Mouse (Mus musculus): ENCODE results near the gene Ccdc17. TPM values are rescaled to one million over a fixed set of nuclear protein-coding genes. Genes with fewer than 3 reads are reported as not detected.

Gene Ccdc17
- polyA plus RNA-seq (2016; fragmentation: Nextera tagmentation; extraction: Ambion mirVana) = 2.4 and 3.5 TPM in 2 replicates

DNA sequence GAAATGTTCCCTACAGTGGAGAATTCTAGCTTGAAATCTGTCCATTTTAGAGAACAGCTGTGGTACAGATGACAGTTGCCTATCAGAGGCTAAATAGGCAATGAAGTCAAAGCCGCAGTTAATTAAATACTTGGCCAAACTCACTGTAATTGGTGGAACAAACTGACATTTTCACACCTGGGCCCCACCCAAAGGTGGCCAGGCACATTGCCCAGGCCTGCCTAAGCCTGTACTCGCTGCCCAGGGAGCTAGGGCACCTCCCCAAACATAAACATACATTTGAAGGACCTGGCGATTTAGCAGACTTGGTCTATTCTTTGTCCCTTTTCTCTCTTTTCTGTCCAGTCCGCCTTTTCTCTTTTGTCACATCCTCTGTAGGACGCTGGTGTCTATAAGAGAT lies at the start of gene Ccdc17:
Ccdc17 (plus strand) TSS at position 276 of the 400 bp plus-strand sequence.
- no peaks in the 10 kb centered on the region for H3K27me3 ChIP-seq (ENCODE audit: poor library complexity, severe bottlenecking)
- DNase-seq (ENCODE audit: extremely low spot score, low spot score) = no peak
- whole genome bisulfite sequencing = 26% methylated on average over 5 of the region's 5 CpGs
- peaks cover 64% of the 10 kb centered on the region for H3K36me3 ChIP-seq (replicated peaks)
- peak within 1 kb of the TSS; percentile 78 for H3K27ac ChIP-seq
- H3K4me1 ChIP-seq = peaks cover 33% of the 10 kb centered on the region
- peak within 1 kb of the TSS; percentile 73 for H3K4me3 ChIP-seq
- H3K9me3 ChIP-seq = no peaks in the 10 kb centered on the region

GRCm38 (mm10) chr4:116550432-116550831 lies 46.0 kb upstream of the Ccdc17 start:
- H3K9me3 ChIP-seq = no peaks in the 10 kb centered on the region
- DNase-seq (ENCODE audit: extremely low spot score, low spot score) = no peak
- no peak overlapping the region for H3K27ac ChIP-seq
- H3K36me3 ChIP-seq (replicated peaks) = peaks cover 30% of the 10 kb centered on the region
- 0 out of 2 replicates have a peak, but pooled peaks cover 5% of the 10 kb centered on the region for H3K4me1 ChIP-seq
- no peaks in the 10 kb centered on the region for H3K27me3 ChIP-seq (ENCODE audit: poor library complexity, severe bottlenecking)
- no peak overlapping the region for H3K4me3 ChIP-seq
- 88% methylated on average over 1 of the region's 1 CpGs for WGBS

- 84% methylated on average over 3 of the region's 3 CpGs for WGBS
- no peaks in the 10 kb centered on the region for H3K27me3 ChIP-seq (ENCODE audit: poor library complexity, severe bottlenecking)
- H3K4me3 ChIP-seq = no peak overlapping the region
Measured at GRCm38 (mm10) chr4:116553035-116553434, 43.4 kb upstream of the Ccdc17 start.

DNA sequence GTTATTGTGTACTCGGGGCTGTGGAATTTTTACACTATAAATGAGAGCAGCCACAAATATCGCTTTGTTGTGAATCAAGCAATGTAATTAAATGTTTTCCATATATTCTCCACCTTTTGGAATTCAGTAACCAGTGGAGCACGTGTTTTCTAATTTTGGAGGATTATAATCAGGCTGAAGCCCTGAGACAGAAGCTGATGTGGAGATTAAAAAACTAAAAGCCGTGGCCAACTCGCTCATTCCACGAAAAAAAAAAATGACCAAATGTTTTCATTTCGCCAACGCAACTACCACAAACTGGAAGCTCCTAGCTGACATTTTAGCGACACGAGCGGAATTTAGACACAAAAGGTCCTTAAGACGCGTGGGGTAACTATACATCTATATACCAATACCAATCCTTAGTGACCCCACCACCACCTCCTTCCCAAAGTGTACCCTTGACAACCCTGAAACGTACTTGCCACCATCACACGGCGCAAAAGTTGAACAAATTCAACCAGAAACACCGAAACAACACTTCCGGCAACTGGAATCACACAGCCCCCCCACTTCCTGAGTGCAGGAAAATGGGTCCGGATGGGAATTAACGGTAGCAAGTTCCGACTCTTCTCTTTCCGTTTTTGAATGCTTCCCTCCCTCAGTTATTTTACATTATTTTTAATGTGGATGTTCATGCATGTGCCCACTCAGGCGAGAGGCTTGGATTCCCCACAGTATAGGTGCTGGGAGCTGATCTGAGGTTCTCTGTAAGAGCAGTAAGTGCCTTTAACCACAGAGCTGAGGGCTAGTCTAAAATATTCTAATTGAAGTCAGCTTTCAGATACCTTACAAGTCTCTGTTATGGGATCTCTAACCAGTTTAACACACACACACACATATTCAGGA lies 40.8 kb upstream of the Ccdc17 start, which contains the start of gene Tmem69:
Tmem69 (minus strand) TSS at position 524 of the 888 bp plus-strand sequence.
- no peaks in the 10 kb centered on the region for H3K9me3 ChIP-seq
- DNase-seq (ENCODE audit: extremely low spot score, low spot score) = peak; percentile 75
- peak within 1 kb of the TSS; percentile 94 for H3K27ac ChIP-seq
- H3K27me3 ChIP-seq (ENCODE audit: poor library complexity, severe bottlenecking) = no peaks in the 10 kb centered on the region
- peaks cover 35% of the 10 kb centered on the region for H3K36me3 ChIP-seq (replicated peaks)
- peaks cover 25% of the 10 kb centered on the region for H3K4me1 ChIP-seq
- peak within 1 kb of the TSS; percentile 92 for H3K4me3 ChIP-seq
- 4% methylated on average over 23 of the region's 23 CpGs for WGBS

More at GRCm38 (mm10) chr4:116553035-116553434, 43.4 kb upstream of the Ccdc17 start:
- Histone ChIP-seq H3K27ac (no peak overlapping the region), H3K4me1 (peaks cover 13% of the 10 kb centered on the region), H3K9me3 (no peaks in the 10 kb centered on the region), H3K36me3 (replicated peaks) (peaks cover 30% of the 10 kb centered on the region)
- no peak for DNase-seq (ENCODE audit: extremely low spot score, low spot score)

DNA sequence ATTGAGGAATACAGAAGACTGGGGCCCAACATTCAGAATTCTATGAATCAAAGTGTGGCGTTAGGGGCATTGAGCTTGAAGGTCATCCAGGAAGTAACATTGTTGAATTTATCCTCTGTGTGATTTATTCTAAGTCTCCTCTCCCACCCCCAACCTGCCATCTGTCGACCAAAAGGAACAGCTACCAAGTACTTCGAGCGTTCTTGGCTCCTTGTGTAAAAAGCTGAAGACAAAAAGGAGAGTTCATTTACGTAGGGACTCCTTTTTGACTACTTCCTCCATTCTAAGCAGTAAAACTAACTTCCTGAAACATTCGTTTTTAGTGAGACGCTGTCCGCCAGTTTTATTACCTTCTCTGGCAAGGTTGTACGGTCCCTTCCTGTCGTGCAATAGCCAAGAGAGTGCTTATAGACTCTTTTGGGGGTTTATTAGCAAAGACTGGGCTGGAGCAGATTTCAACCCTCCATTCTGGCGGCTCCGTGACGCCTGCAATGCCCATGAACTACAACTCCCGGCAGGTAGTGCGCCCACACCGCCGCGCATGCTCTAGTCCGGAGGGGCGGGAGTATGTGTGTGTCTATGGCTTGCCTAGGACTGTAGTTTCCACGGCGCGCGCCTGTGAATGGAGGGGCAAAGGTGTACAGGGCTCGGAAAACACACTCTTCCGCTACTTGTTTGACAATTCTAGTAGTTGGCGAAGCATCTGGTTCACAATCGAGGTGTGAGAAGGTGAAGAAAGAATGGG lies 39.7 kb upstream of the Ccdc17 start:
- Histone ChIP-seq H3K27ac (peak overlapping the region; percentile 94), H3K4me1 (peaks cover 25% of the 10 kb centered on the region), H3K36me3 (replicated peaks) (peaks cover 35% of the 10 kb centered on the region), H3K27me3 (ENCODE audit: poor library complexity, severe bottlenecking) (no peaks in the 10 kb centered on the region), H3K9me3 (no peaks in the 10 kb centered on the region), H3K4me3 (peak overlapping the region; percentile 92)
- DNase-seq (ENCODE audit: extremely low spot score, low spot score) = peak; percentile 93
- under 1% methylated on average over 28 of the region's 28 CpGs for WGBS

GRCm38 (mm10) chr4:116557306-116558121 lies 38.9 kb upstream of the Ccdc17 start, which contains the start of gene Gpbp1l1:
TSS of gene Gpbp1l1 (plus strand) at chr4:116557658.
- peak; percentile 98 for DNase-seq (ENCODE audit: extremely low spot score, low spot score)
- peaks cover 39% of the 10 kb centered on the region for H3K36me3 ChIP-seq (replicated peaks)
- peak within 1 kb of the TSS; percentile 92 for H3K4me3 ChIP-seq
- H3K4me1 ChIP-seq = peaks cover 25% of the 10 kb centered on the region
- H3K27ac ChIP-seq = peak within 1 kb of the TSS; percentile 94
- no peaks in the 10 kb centered on the region for H3K27me3 ChIP-seq (ENCODE audit: poor library complexity, severe bottlenecking)
- no peaks in the 10 kb centered on the region for H3K9me3 ChIP-seq
- under 1% methylated on average over 78 of the region's 78 CpGs for WGBS

GRCm38 (mm10) chr4:116558151-116558882 lies 38.1 kb upstream of the Ccdc17 start:
- H3K4me1 ChIP-seq = peaks cover 25% of the 10 kb centered on the region
- H3K4me3 ChIP-seq = peak overlapping the region; percentile 92
- no peaks in the 10 kb centered on the region for H3K27me3 ChIP-seq (ENCODE audit: poor library complexity, severe bottlenecking)
- peak overlapping the region; percentile 94 for H3K27ac ChIP-seq
- no peak for DNase-seq (ENCODE audit: extremely low spot score, low spot score)
- peaks cover 36% of the 10 kb centered on the region for H3K36me3 ChIP-seq (replicated peaks)
- WGBS = 6% methylated on average over 15 of the region's 15 CpGs
- no peaks in the 10 kb centered on the region for H3K9me3 ChIP-seq

- Histone ChIP-seq H3K27me3 (ENCODE audit: poor library complexity, severe bottlenecking) (no peaks in the 10 kb centered on the region), H3K9me3 (no peaks in the 10 kb centered on the region), H3K27ac (no peak overlapping the region), H3K4me3 (no peak overlapping the region), H3K4me1 (peaks cover 33% of the 10 kb centered on the region), H3K36me3 (replicated peaks) (peaks cover 64% of the 10 kb centered on the region)
- DNase-seq (ENCODE audit: extremely low spot score, low spot score) = no peak
- 84% methylated on average over 8 of the region's 8 CpGs for WGBS
Measured at GRCm38 (mm10) chr4:116595793-116596192, 661 bp upstream of the Ccdc17 start.

- under 1% methylated on average over 50 of the region's 50 CpGs for WGBS
- H3K27ac ChIP-seq = peak overlapping the region; percentile 78
- H3K9me3 ChIP-seq = no peaks in the 10 kb centered on the region
- H3K4me3 ChIP-seq = peak overlapping the region; percentile 73
- H3K27me3 ChIP-seq (ENCODE audit: poor library complexity, severe bottlenecking) = no peaks in the 10 kb centered on the region
- DNase-seq (ENCODE audit: extremely low spot score, low spot score) = peak; percentile 90
- peaks cover 64% of the 10 kb centered on the region for H3K36me3 ChIP-seq (replicated peaks)
- peaks cover 33% of the 10 kb centered on the region for H3K4me1 ChIP-seq
Measured at GRCm38 (mm10) chr4:116596978-116597881, 776 bp downstream of the Ccdc17 start.

DNA sequence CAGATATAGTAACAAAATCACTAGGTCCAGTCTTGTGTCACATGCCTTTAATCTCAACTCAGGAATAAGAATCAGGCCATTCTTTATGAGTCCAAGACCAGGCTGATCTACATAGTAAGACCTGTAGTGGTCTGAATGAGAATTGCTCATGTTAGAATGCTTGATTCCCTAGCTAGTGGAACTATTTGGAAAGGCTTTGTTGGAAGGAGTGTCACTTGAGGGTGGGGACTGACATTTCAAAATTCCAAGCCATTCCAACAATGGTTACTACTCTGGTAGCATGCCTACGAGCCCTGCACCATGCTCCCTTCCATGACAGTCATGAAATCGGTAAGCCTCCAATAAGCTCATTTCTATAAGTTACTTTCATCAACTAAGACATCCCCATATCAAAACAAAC lies 16.2 kb downstream of the Ccdc17 start:
- Histone ChIP-seq H3K4me3 (no peak overlapping the region), H3K27ac (no peak overlapping the region), H3K9me3 (no peaks in the 10 kb centered on the region), H3K4me1 (no peaks in the 10 kb centered on the region), H3K36me3 (replicated peaks) (peaks cover 100% of the 10 kb centered on the region), H3K27me3 (ENCODE audit: poor library complexity, severe bottlenecking) (no peaks in the 10 kb centered on the region)
- WGBS = 92% methylated on average over 2 of the region's 2 CpGs
- DNase-seq (ENCODE audit: extremely low spot score, low spot score) = no peak

GRCm38 (mm10) chr4:116615237-116615636 lies 18.8 kb downstream of the Ccdc17 start:
- H3K4me1 ChIP-seq = no peaks in the 10 kb centered on the region
- no peak overlapping the region for H3K4me3 ChIP-seq
- peaks cover 100% of the 10 kb centered on the region for H3K36me3 ChIP-seq (replicated peaks)
- DNase-seq (ENCODE audit: extremely low spot score, low spot score) = no peak
- H3K27me3 ChIP-seq (ENCODE audit: poor library complexity, severe bottlenecking) = no peaks in the 10 kb centered on the region
- no peaks in the 10 kb centered on the region for H3K9me3 ChIP-seq
- no peak overlapping the region for H3K27ac ChIP-seq
- WGBS = 97% methylated on average over 2 of the region's 2 CpGs
